Mouse (Mus musculus) gastrocnemius, adult 2 months (tissue): Measurements from ENCODE around the gene Omp. TPM values are rescaled to one million over a fixed set of nuclear protein-coding genes. Genes with fewer than 3 reads are reported as not detected.
A peak's percentile ranks its signal among the peaks of the same experiment; 100 is the strongest.

ENCODE experiments used
- DNase-seq: peaks from one replicate; pipeline ENCODE4 v3.0.0; 2022
- H3K27ac ChIP-seq: fragments of 200-600 bp; 2 replicates; pipeline ENCODE4 v1.8.1; 2022; ENCODE audit warnings: mild to moderate bottlenecking
- H3K4me3 ChIP-seq: fragments of 200-600 bp; 2 replicates; pipeline ENCODE4 v1.8.1; 2022; ENCODE audit warnings: mild to moderate bottlenecking, moderate library complexity
- CTCF ChIP-seq: fragments of 200-600 bp; IDR thresholded peaks from 2 replicates; pipeline ENCODE4 v1.8.1; 2022; ENCODE audit warnings: antibody characterized with exemption, mild to moderate bottlenecking, moderate library complexity
- intact Hi-C: fragments of 180-260 bp; cut with DNase I; formaldehyde crosslinking; loops from one replicate; pipeline ENCODE4 v1.15.1; 2025
- total RNA-seq, 2 experiments: library from RNA; stranded (reverse); gene quantifications; 2 replicates each; pipeline ENCODE4 v1.2.3; 2021

Gene Omp
- total RNA-seq, 2 experiments from 2014 or later = 0.17 TPM; not detected in 1

DNA sequence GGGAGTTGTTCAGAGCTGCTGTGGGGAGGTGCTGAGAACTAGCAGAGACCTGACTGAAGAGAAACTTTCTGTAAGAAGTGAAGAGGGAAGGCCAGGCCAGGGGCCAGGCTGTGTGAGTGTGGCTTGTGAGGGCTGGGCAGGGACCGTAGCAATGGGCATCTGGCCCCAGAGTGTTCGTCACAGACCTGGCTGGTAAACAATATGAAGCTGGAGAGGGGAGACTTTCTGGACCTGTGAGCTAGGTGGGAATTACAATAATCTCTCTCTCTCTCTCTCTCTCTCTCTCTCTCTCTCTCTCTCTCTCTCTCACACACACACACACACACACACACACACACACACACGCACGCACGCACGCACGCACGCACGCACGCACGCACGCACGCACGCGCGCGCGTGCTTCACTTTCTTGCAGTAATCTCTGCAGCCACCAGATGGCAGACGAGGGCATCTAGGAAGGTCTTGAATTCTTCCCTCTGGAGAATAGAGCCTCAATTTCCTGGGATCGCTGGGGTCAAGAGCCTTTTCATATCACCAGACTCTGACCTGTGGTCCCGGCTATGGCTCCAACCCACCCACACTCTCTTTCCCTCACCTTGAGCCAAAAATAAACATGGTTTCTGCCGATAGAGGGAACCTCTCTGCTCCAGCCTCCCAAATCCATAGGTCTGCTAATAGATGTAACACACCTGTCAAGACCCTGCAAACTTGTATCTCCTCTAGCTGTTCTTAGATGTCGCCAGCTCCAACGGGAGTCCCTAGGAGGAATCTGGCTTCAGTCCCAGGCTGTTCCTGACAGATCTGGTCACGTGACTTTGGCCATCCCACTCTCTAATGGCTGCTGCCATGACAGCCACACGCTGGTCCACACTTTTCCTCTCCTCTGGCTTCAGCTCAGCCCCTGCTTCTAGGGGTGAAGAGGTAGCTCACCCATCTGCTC is 42.0 kb downstream of the Omp start:
- peak overlapping the region; percentile 85 for H3K27ac ChIP-seq
- DNase-seq = peak; percentile 83
- peak overlapping the region; percentile 70 for H3K4me3 ChIP-seq
- peak; percentile 69 for TF ChIP-seq CTCF
- intact Hi-C loops = loop anchor here (1.0 kb wide), 1 partner anchor 16 kb away; the partner anchor contains the start of gene Myo7a

DNA sequence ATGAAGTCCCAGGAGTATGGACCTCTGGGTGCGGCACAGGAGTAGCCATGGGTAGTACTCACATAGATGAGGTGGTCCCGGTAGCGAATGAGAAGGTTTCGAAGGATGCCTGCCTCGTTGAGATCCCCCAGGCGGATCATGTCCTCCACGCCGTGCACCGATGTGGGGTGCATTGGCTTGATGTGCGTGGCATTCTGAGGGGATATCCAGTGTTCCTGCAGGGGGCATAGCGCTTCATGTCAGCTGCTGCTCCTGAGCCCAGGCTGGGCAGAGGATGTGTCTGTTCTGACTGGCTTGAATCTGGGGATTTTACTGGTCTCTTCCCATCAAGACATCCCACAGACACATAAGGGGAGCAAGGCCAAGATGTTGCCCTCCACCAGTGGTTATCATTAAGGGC is 42.8 kb downstream of the Omp start:
- no peak for TF ChIP-seq CTCF
- peak overlapping the region; percentile 70 for H3K4me3 ChIP-seq
- intact Hi-C loops = no loop called here
- DNase-seq = no peak
- peak overlapping the region; percentile 85; the same call in 1 of the 2 replicates for H3K27ac ChIP-seq

GRCm38 (mm10) chr7:98097557-98097956 is 47.7 kb downstream of the Omp start:
- DNase-seq = no peak
- no peak overlapping the region for H3K27ac ChIP-seq
- intact Hi-C loops = no loop called here
- no peak overlapping the region for H3K4me3 ChIP-seq
- no peak for TF ChIP-seq CTCF

DNA sequence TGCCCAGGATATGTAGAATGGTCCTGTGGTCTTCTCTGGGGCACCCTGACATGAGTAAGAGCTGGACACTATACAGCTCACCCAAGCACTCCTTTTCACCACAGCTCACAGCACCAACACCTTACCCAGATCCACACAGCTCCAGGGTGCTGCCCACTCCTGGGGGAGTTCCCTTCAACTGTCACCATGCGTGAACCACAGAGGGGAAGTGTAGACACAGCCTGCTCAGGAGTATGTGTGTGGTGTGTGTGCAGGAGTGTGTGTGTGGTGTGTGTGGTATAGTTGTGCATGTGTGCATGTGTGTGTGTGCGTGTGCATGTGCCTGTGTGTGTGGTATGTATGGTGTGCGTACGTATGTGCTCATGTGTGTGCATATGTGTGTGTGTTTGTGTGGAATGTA is 49.5 kb downstream of the Omp start:
- intact Hi-C loops = no loop called here
- Histone ChIP-seq H3K4me3 (no peak overlapping the region), H3K27ac (no peak overlapping the region)
- no peak for DNase-seq
- no peak for TF ChIP-seq CTCF

Other genes starting within 250 kb of the Omp start
- gene Gdpd4, start 225.5 kb downstream of the Omp start, total RNA-seq = under 1 TPM in 1 of 2 experiments, not detected in 1; 0.08 TPM
- 1 to 10 TPM; 1.4 to 3.0 TPM for gene Myo7a, start 26.0 kb downstream of the Omp start, total RNA-seq
- gene Capn5, start 32.8 kb upstream of the Omp start, total RNA-seq = 1 to 10 TPM; 1.3 to 2.3 TPM
- not detected for gene B3gnt6, start 54.0 kb upstream of the Omp start, total RNA-seq
- gene Acer3, start 175.7 kb upstream of the Omp start, total RNA-seq = 1 to 10 TPM; 4.0 to 5.3 TPM
- gene Tsku, start 215.8 kb upstream of the Omp start, total RNA-seq = 1 to 10 TPM; 1.1 to 2.2 TPM